Mouse (Mus musculus): ENCODE data around the gene Pax8. TPM values are rescaled to one million over a fixed set of nuclear protein-coding genes. Genes with fewer than 3 reads are reported as not detected.

Gene Pax8
- polyA plus RNA-seq, 1 experiment from 2014 or later = 23.2 TPM

DNA sequence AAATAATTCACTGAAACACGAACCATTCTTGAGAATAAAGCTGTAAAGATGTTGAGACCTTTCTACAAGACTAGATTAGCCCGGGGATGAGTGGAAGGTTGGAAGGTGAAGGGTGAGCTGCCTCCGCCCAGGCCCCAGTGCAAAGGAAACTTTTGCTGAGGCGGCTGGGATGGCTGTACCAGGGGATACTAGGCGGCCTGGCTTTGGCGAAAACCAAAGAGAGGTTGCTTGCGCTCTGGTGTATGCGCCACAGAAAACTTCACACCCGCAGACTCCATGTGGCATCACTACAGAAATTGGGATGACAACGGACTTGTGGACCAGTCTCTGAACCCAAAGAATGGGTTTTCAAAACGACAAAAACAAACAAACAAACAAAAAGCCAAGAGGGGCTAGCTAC, 2.7 kb downstream of the Pax8 start:
- Histone ChIP-seq H3K9me3 (ENCODE audit: control insufficient read depth, low read length) (no peaks in the 10 kb centered on the region), H3K27ac (ENCODE audit: low read depth, low read length) (no peak overlapping the region), H3K9ac (ENCODE audit: low read depth, low read length) (no peak overlapping the region), H3K4me3 (ENCODE audit: low read depth, low read length) (peak overlapping the region; percentile 1; the same call in 1 of the 2 replicates), H3K27me3 (ENCODE audit: control insufficient read depth, insufficient read depth, low read length) (peaks cover 39% of the 10 kb centered on the region), H3K36me3 (ENCODE audit: control insufficient read depth, insufficient read depth, low read length) (no peaks in the 10 kb centered on the region), H3K4me1 (replicated peaks; ENCODE audit: control insufficient read depth, insufficient read depth, low read length) (no peaks in the 10 kb centered on the region; the same call in 1 of the 2 replicates), H3K4me2 (replicated peaks; ENCODE audit: low read depth, low read length) (no peak overlapping the region)
- DNase-seq (ENCODE audit: low spot score) (peak; percentile 55), ATAC-seq (ENCODE audit: low FRiP score) (no peak)
- 1% methylated on average over 11 of the region's 11 CpGs for WGBS

- Histone ChIP-seq H3K27ac (ENCODE audit: low read depth, low read length) (no peak overlapping the region), H3K9me3 (ENCODE audit: control insufficient read depth, low read length) (no peaks in the 10 kb centered on the region), H3K36me3 (ENCODE audit: control insufficient read depth, insufficient read depth, low read length) (no peaks in the 10 kb centered on the region), H3K4me2 (replicated peaks; ENCODE audit: low read depth, low read length) (no peak overlapping the region), H3K4me1 (replicated peaks; ENCODE audit: control insufficient read depth, insufficient read depth, low read length) (no peaks in the 10 kb centered on the region; the same call in 1 of the 2 replicates), H3K4me3 (ENCODE audit: low read depth, low read length) (no peak overlapping the region), H3K27me3 (ENCODE audit: control insufficient read depth, insufficient read depth, low read length) (peaks cover 39% of the 10 kb centered on the region), H3K9ac (ENCODE audit: low read depth, low read length) (no peak overlapping the region)
- no peak for ATAC-seq (ENCODE audit: low FRiP score)
- WGBS = 2% methylated on average over 7 of the region's 7 CpGs
- DNase-seq (ENCODE audit: low spot score) = peak; percentile 50
Observed at GRCm38 (mm10) chr2:24472111-24472510, 3.3 kb downstream of the Pax8 start.

GRCm38 (mm10) chr2:24469102-24469501, 6.3 kb downstream of the Pax8 start:
- no peak overlapping the region for H3K9ac ChIP-seq (ENCODE audit: low read depth, low read length)
- H3K4me3 ChIP-seq (ENCODE audit: low read depth, low read length) = no peak overlapping the region
- H3K4me2 ChIP-seq (replicated peaks; ENCODE audit: low read depth, low read length) = no peak overlapping the region
- H3K9me3 ChIP-seq (ENCODE audit: control insufficient read depth, low read length) = no peaks in the 10 kb centered on the region
- peaks cover 14% of the 10 kb centered on the region for H3K27me3 ChIP-seq (ENCODE audit: control insufficient read depth, insufficient read depth, low read length)
- ATAC-seq (ENCODE audit: low FRiP score) = no peak
- no peak overlapping the region for H3K27ac ChIP-seq (ENCODE audit: low read depth, low read length)
- H3K36me3 ChIP-seq (ENCODE audit: control insufficient read depth, insufficient read depth, low read length) = no peaks in the 10 kb centered on the region
- no peaks in the 10 kb centered on the region for H3K4me1 ChIP-seq (replicated peaks; ENCODE audit: control insufficient read depth, insufficient read depth, low read length)
- 61% methylated on average over 4 of the region's 4 CpGs for WGBS
- no peak for DNase-seq (ENCODE audit: low spot score)

DNA sequence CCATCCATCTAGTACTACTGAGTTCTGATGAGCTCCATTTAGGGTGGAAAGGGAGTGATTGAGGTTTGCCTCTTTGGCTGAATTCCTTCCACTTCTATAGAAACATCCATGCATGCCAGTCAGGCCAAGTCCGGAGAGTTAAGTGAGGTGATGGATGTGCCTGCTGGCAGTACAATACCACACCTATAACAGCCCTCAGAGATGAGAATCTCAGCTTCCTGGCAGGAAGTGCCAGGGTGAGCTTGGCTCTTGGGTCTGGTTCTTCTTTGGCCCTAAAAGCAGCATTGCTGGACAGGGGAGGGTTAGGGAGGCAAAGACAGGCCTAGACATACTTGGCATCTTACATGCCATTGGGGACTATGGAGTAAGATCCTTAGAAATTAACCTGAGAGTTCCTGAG, 7.0 kb downstream of the Pax8 start:
- Histone ChIP-seq H3K4me1 (replicated peaks; ENCODE audit: control insufficient read depth, insufficient read depth, low read length) (no peaks in the 10 kb centered on the region), H3K9ac (ENCODE audit: low read depth, low read length) (no peak overlapping the region), H3K36me3 (ENCODE audit: control insufficient read depth, insufficient read depth, low read length) (no peaks in the 10 kb centered on the region), H3K4me2 (replicated peaks; ENCODE audit: low read depth, low read length) (no peak overlapping the region), H3K27me3 (ENCODE audit: control insufficient read depth, insufficient read depth, low read length) (peaks cover 10% of the 10 kb centered on the region), H3K9me3 (ENCODE audit: control insufficient read depth, low read length) (no peaks in the 10 kb centered on the region), H3K27ac (ENCODE audit: low read depth, low read length) (no peak overlapping the region), H3K4me3 (ENCODE audit: low read depth, low read length) (no peak overlapping the region)
- DNase-seq (ENCODE audit: low spot score) = no peak
- ATAC-seq (ENCODE audit: low FRiP score) = no peak
- 57% methylated on average over 1 of the region's 1 CpGs for WGBS

- Histone ChIP-seq H3K4me1 (replicated peaks; ENCODE audit: control insufficient read depth, insufficient read depth, low read length) (no peaks in the 10 kb centered on the region), H3K9ac (ENCODE audit: low read depth, low read length) (no peak overlapping the region), H3K27ac (ENCODE audit: low read depth, low read length) (no peak overlapping the region), H3K4me2 (replicated peaks; ENCODE audit: low read depth, low read length) (no peak overlapping the region), H3K9me3 (ENCODE audit: control insufficient read depth, low read length) (no peaks in the 10 kb centered on the region), H3K36me3 (ENCODE audit: control insufficient read depth, insufficient read depth, low read length) (no peaks in the 10 kb centered on the region), H3K27me3 (ENCODE audit: control insufficient read depth, insufficient read depth, low read length) (peaks cover 10% of the 10 kb centered on the region), H3K4me3 (ENCODE audit: low read depth, low read length) (no peak overlapping the region)
- no peak for DNase-seq (ENCODE audit: low spot score)
- no peak for ATAC-seq (ENCODE audit: low FRiP score)
- WGBS = 0% methylated on average over 1 of the region's 1 CpGs
Observed at GRCm38 (mm10) chr2:24467156-24467555, 8.2 kb downstream of the Pax8 start.

GRCm38 (mm10) chr2:24460808-24461127, 14.6 kb downstream of the Pax8 start:
- no peak overlapping the region for H3K4me2 ChIP-seq (replicated peaks; ENCODE audit: low read depth, low read length)
- no peaks in the 10 kb centered on the region for H3K9me3 ChIP-seq (ENCODE audit: control insufficient read depth, low read length)
- WGBS = 17% methylated on average over 2 of the region's 2 CpGs
- DNase-seq (ENCODE audit: low spot score) = no peak
- H3K4me1 ChIP-seq (replicated peaks; ENCODE audit: control insufficient read depth, insufficient read depth, low read length) = no peaks in the 10 kb centered on the region
- H3K27me3 ChIP-seq (ENCODE audit: control insufficient read depth, insufficient read depth, low read length) = no peaks in the 10 kb centered on the region
- no peak overlapping the region for H3K4me3 ChIP-seq (ENCODE audit: low read depth, low read length)
- no peaks in the 10 kb centered on the region for H3K36me3 ChIP-seq (ENCODE audit: control insufficient read depth, insufficient read depth, low read length)
- no peak for ATAC-seq (ENCODE audit: low FRiP score)
- no peak overlapping the region for H3K27ac ChIP-seq (ENCODE audit: low read depth, low read length)
- no peak overlapping the region for H3K9ac ChIP-seq (ENCODE audit: low read depth, low read length)

DNA sequence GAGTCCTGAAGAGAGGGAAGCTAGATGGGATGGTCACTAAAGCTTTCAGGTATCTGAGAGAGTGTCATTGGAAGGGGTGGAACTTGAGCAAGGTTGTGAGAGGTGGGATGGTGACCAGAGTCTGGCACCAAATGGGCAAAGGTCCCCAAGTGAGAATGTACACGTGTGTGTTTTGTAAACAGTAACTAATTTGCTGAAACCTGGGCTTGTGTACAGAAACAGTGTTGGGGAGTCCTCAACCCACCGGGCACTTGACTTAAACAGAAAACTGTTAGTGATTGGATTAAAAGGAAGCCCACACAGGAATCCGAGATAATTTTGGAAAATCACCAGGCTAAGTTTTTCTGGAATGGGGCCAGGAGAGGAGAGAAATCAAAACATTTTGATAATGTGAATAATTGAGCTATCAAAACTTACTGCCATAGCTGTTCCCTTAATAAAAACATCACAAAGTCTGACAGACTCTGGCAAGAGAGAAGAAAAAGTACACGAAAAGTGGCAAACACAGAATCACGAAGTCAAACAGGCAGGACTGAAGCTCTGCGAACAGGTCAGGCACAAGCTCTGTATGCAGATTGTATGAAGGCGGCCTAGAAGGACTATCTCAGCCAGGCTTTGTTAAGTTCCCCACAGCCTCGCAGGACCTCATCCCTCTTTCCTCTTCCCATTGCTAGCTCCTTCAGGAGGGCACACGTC, 15.1 kb downstream of the Pax8 start:
- H3K9ac ChIP-seq (ENCODE audit: low read depth, low read length) = no peak overlapping the region
- DNase-seq (ENCODE audit: low spot score) = no peak
- H3K4me1 ChIP-seq (replicated peaks; ENCODE audit: control insufficient read depth, insufficient read depth, low read length) = no peaks in the 10 kb centered on the region
- H3K36me3 ChIP-seq (ENCODE audit: control insufficient read depth, insufficient read depth, low read length) = no peaks in the 10 kb centered on the region
- no peak overlapping the region for H3K27ac ChIP-seq (ENCODE audit: low read depth, low read length)
- H3K4me2 ChIP-seq (replicated peaks; ENCODE audit: low read depth, low read length) = no peak overlapping the region
- WGBS = 48% methylated on average over 9 of the region's 9 CpGs
- no peak overlapping the region for H3K4me3 ChIP-seq (ENCODE audit: low read depth, low read length)
- H3K27me3 ChIP-seq (ENCODE audit: control insufficient read depth, insufficient read depth, low read length) = no peaks in the 10 kb centered on the region
- ATAC-seq (ENCODE audit: low FRiP score) = no peak
- no peaks in the 10 kb centered on the region for H3K9me3 ChIP-seq (ENCODE audit: control insufficient read depth, low read length)

DNA sequence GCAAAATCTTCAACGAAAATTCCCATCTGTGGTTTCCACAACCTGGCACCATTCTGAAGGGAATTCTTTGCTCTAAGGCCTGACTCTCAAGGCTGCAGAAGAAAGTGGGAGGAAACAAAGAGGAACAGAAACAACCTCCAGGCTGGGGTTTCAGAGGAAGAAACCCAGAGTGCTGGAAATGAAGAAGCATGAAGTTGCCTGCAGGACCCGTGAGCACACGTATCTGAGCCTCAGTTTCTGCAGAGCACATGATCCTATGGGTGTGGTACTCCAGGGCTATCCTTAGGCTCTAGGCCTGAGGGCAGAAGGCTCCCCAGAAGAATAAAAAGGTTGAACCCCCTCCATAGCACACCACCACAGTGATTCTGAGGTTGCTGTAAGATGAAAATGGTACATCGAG, 18.6 kb downstream of the Pax8 start:
- Histone ChIP-seq H3K4me2 (replicated peaks; ENCODE audit: low read depth, low read length) (no peak overlapping the region), H3K9ac (ENCODE audit: low read depth, low read length) (no peak overlapping the region), H3K9me3 (ENCODE audit: control insufficient read depth, low read length) (no peaks in the 10 kb centered on the region), H3K36me3 (ENCODE audit: control insufficient read depth, insufficient read depth, low read length) (no peaks in the 10 kb centered on the region), H3K4me1 (replicated peaks; ENCODE audit: control insufficient read depth, insufficient read depth, low read length) (no peaks in the 10 kb centered on the region), H3K27ac (ENCODE audit: low read depth, low read length) (no peak overlapping the region), H3K27me3 (ENCODE audit: control insufficient read depth, insufficient read depth, low read length) (no peaks in the 10 kb centered on the region), H3K4me3 (ENCODE audit: low read depth, low read length) (no peak overlapping the region)
- 85% methylated on average over 4 of the region's 4 CpGs for WGBS
- DNase-seq (ENCODE audit: low spot score) (no peak), ATAC-seq (ENCODE audit: low FRiP score) (no peak)

GRCm38 (mm10) chr2:24455057-24455855, 20.1 kb downstream of the Pax8 start:
- ATAC-seq (ENCODE audit: low FRiP score) (no peak), DNase-seq (ENCODE audit: low spot score) (no peak)
- WGBS = 49% methylated on average over 6 of the region's 6 CpGs
- Histone ChIP-seq H3K4me2 (replicated peaks; ENCODE audit: low read depth, low read length) (no peak overlapping the region), H3K27me3 (ENCODE audit: control insufficient read depth, insufficient read depth, low read length) (no peaks in the 10 kb centered on the region), H3K27ac (ENCODE audit: low read depth, low read length) (no peak overlapping the region; the same call in 1 of the 2 replicates), H3K9ac (ENCODE audit: low read depth, low read length) (no peak overlapping the region), H3K9me3 (ENCODE audit: control insufficient read depth, low read length) (no peaks in the 10 kb centered on the region), H3K4me3 (ENCODE audit: low read depth, low read length) (no peak overlapping the region), H3K4me1 (replicated peaks; ENCODE audit: control insufficient read depth, insufficient read depth, low read length) (no peaks in the 10 kb centered on the region), H3K36me3 (ENCODE audit: control insufficient read depth, insufficient read depth, low read length) (no peaks in the 10 kb centered on the region)

Data from hindbrain, embryonic 11.5 days (tissue).